Mouse (Mus musculus): ENCODE results near the gene G6pc. TPM values are rescaled to one million over a fixed set of nuclear protein-coding genes. Genes with fewer than 3 reads are reported as not detected.

Gene G6pc
- polyA plus RNA-seq, 1 experiment from 2014 or later: not detected

- Histone ChIP-seq H3K9ac (ENCODE audit: low read length) (no peak overlapping the region), H3K9me3 (ENCODE audit: control insufficient read depth, low read length) (no peaks in the 10 kb centered on the region), H3K27ac (ENCODE audit: low read depth, low read length) (no peak overlapping the region), H3K4me3 (ENCODE audit: low read depth, low read length) (no peak overlapping the region), H3K4me1 (replicated peaks; ENCODE audit: control insufficient read depth, insufficient read depth, low read length) (no peaks in the 10 kb centered on the region), H3K27me3 (ENCODE audit: control insufficient read depth, insufficient read depth, low read length) (no peaks in the 10 kb centered on the region), H3K4me2 (ENCODE audit: low read depth, low read length, severe bottlenecking) (no peak overlapping the region), H3K36me3 (ENCODE audit: control insufficient read depth, insufficient read depth, low read length) (no peaks in the 10 kb centered on the region)
- no peak for DNase-seq (ENCODE audit: low spot score)
- WGBS: 66% methylated on average over 11 of the region's 11 CpGs
- ATAC-seq (replicated peaks; ENCODE audit: low FRiP score): no peak
Measured at GRCm38 (mm10) chr11:101351100-101351720, 16.2 kb upstream of the G6pc start.

GRCm38 (mm10) chr11:101351721-101352111 is 15.6 kb upstream of the G6pc start:
- no peak for DNase-seq (ENCODE audit: low spot score)

GRCm38 (mm10) chr11:101353436-101353835 is 13.9 kb upstream of the G6pc start:
- 91% methylated on average over 12 of the region's 12 CpGs for WGBS
- ATAC-seq (replicated peaks; ENCODE audit: low FRiP score) (no peak), DNase-seq (ENCODE audit: low spot score) (no peak)
- no peaks in the 10 kb centered on the region for H3K36me3 ChIP-seq (ENCODE audit: control insufficient read depth, insufficient read depth, low read length)
- no peaks in the 10 kb centered on the region for H3K9me3 ChIP-seq (ENCODE audit: control insufficient read depth, low read length)
- no peaks in the 10 kb centered on the region for H3K27me3 ChIP-seq (ENCODE audit: control insufficient read depth, insufficient read depth, low read length)
- H3K9ac ChIP-seq (ENCODE audit: low read length): no peak overlapping the region
- no peaks in the 10 kb centered on the region for H3K4me1 ChIP-seq (replicated peaks; ENCODE audit: control insufficient read depth, insufficient read depth, low read length)
- H3K4me3 ChIP-seq (ENCODE audit: low read depth, low read length): no peak overlapping the region
- H3K27ac ChIP-seq (ENCODE audit: low read depth, low read length): no peak overlapping the region
- H3K4me2 ChIP-seq (ENCODE audit: low read depth, low read length, severe bottlenecking): no peak overlapping the region

More at GRCm38 (mm10) chr11:101351721-101352111, 15.6 kb upstream of the G6pc start:
- Histone ChIP-seq H3K27me3 (ENCODE audit: control insufficient read depth, insufficient read depth, low read length) (no peaks in the 10 kb centered on the region), H3K4me1 (replicated peaks; ENCODE audit: control insufficient read depth, insufficient read depth, low read length) (no peaks in the 10 kb centered on the region), H3K4me2 (ENCODE audit: low read depth, low read length, severe bottlenecking) (no peak overlapping the region), H3K36me3 (ENCODE audit: control insufficient read depth, insufficient read depth, low read length) (no peaks in the 10 kb centered on the region), H3K9ac (ENCODE audit: low read length) (no peak overlapping the region), H3K9me3 (ENCODE audit: control insufficient read depth, low read length) (no peaks in the 10 kb centered on the region), H3K27ac (ENCODE audit: low read depth, low read length) (no peak overlapping the region), H3K4me3 (ENCODE audit: low read depth, low read length) (no peak overlapping the region)
- 85% methylated on average over 3 of the region's 3 CpGs for WGBS
- ATAC-seq (replicated peaks; ENCODE audit: low FRiP score): no peak

- Histone ChIP-seq H3K36me3 (ENCODE audit: control insufficient read depth, insufficient read depth, low read length) (no peaks in the 10 kb centered on the region), H3K4me3 (ENCODE audit: low read depth, low read length) (no peak overlapping the region), H3K27me3 (ENCODE audit: control insufficient read depth, insufficient read depth, low read length) (no peaks in the 10 kb centered on the region), H3K9me3 (ENCODE audit: control insufficient read depth, low read length) (no peaks in the 10 kb centered on the region), H3K9ac (ENCODE audit: low read length) (no peak overlapping the region), H3K4me2 (ENCODE audit: low read depth, low read length, severe bottlenecking) (no peak overlapping the region), H3K4me1 (replicated peaks; ENCODE audit: control insufficient read depth, insufficient read depth, low read length) (no peaks in the 10 kb centered on the region), H3K27ac (ENCODE audit: low read depth, low read length) (no peak overlapping the region)
- DNase-seq (ENCODE audit: low spot score): peak; percentile 23
- no peak for ATAC-seq (replicated peaks; ENCODE audit: low FRiP score)
- WGBS: 86% methylated on average over 5 of the region's 5 CpGs
Measured at GRCm38 (mm10) chr11:101354438-101355010, 12.8 kb upstream of the G6pc start.

GRCm38 (mm10) chr11:101355916-101356315 is 11.4 kb upstream of the G6pc start:
- H3K4me3 ChIP-seq (ENCODE audit: low read depth, low read length): no peak overlapping the region
- no peak overlapping the region for H3K9ac ChIP-seq (ENCODE audit: low read length)
- no peaks in the 10 kb centered on the region for H3K4me1 ChIP-seq (replicated peaks; ENCODE audit: control insufficient read depth, insufficient read depth, low read length)
- H3K27me3 ChIP-seq (ENCODE audit: control insufficient read depth, insufficient read depth, low read length): no peaks in the 10 kb centered on the region
- no peak for ATAC-seq (replicated peaks; ENCODE audit: low FRiP score)
- no peaks in the 10 kb centered on the region for H3K9me3 ChIP-seq (ENCODE audit: control insufficient read depth, low read length)
- H3K4me2 ChIP-seq (ENCODE audit: low read depth, low read length, severe bottlenecking): no peak overlapping the region
- no peak overlapping the region for H3K27ac ChIP-seq (ENCODE audit: low read depth, low read length)
- 86% methylated on average over 2 of the region's 2 CpGs for WGBS
- DNase-seq (ENCODE audit: low spot score): no peak
- no peaks in the 10 kb centered on the region for H3K36me3 ChIP-seq (ENCODE audit: control insufficient read depth, insufficient read depth, low read length)

GRCm38 (mm10) chr11:101357505-101358182 is 9.7 kb upstream of the G6pc start:
- Histone ChIP-seq H3K4me2 (ENCODE audit: low read depth, low read length, severe bottlenecking) (no peak overlapping the region), H3K27me3 (ENCODE audit: control insufficient read depth, insufficient read depth, low read length) (no peaks in the 10 kb centered on the region), H3K27ac (ENCODE audit: low read depth, low read length) (no peak overlapping the region), H3K4me1 (replicated peaks; ENCODE audit: control insufficient read depth, insufficient read depth, low read length) (no peaks in the 10 kb centered on the region), H3K9ac (ENCODE audit: low read length) (no peak overlapping the region), H3K4me3 (ENCODE audit: low read depth, low read length) (no peak overlapping the region), H3K9me3 (ENCODE audit: control insufficient read depth, low read length) (no peaks in the 10 kb centered on the region), H3K36me3 (ENCODE audit: control insufficient read depth, insufficient read depth, low read length) (no peaks in the 10 kb centered on the region)
- peak; percentile 27 for DNase-seq (ENCODE audit: low spot score)
- no peak for ATAC-seq (replicated peaks; ENCODE audit: low FRiP score)
- WGBS: 92% methylated on average over 3 of the region's 3 CpGs

- no peak for ATAC-seq (replicated peaks; ENCODE audit: low FRiP score)
- no peak overlapping the region for H3K4me3 ChIP-seq (ENCODE audit: low read depth, low read length)
- WGBS: 78% methylated on average over 9 of the region's 9 CpGs
- peak; percentile 17 for DNase-seq (ENCODE audit: low spot score)
- no peaks in the 10 kb centered on the region for H3K9me3 ChIP-seq (ENCODE audit: control insufficient read depth, low read length)
- H3K27ac ChIP-seq (ENCODE audit: low read depth, low read length): no peak overlapping the region
- H3K36me3 ChIP-seq (ENCODE audit: control insufficient read depth, insufficient read depth, low read length): no peaks in the 10 kb centered on the region
- no peak overlapping the region for H3K9ac ChIP-seq (ENCODE audit: low read length)
- H3K4me1 ChIP-seq (replicated peaks; ENCODE audit: control insufficient read depth, insufficient read depth, low read length): no peaks in the 10 kb centered on the region
- H3K4me2 ChIP-seq (ENCODE audit: low read depth, low read length, severe bottlenecking): no peak overlapping the region
- no peaks in the 10 kb centered on the region for H3K27me3 ChIP-seq (ENCODE audit: control insufficient read depth, insufficient read depth, low read length)
Measured at GRCm38 (mm10) chr11:101359776-101360175, 7.6 kb upstream of the G6pc start.

- Histone ChIP-seq H3K27ac (ENCODE audit: low read depth, low read length) (no peak overlapping the region), H3K4me3 (ENCODE audit: low read depth, low read length) (no peak overlapping the region), H3K9me3 (ENCODE audit: control insufficient read depth, low read length) (no peaks in the 10 kb centered on the region), H3K4me2 (ENCODE audit: low read depth, low read length, severe bottlenecking) (no peak overlapping the region), H3K9ac (ENCODE audit: low read length) (no peak overlapping the region), H3K27me3 (ENCODE audit: control insufficient read depth, insufficient read depth, low read length) (no peaks in the 10 kb centered on the region), H3K36me3 (ENCODE audit: control insufficient read depth, insufficient read depth, low read length) (no peaks in the 10 kb centered on the region), H3K4me1 (replicated peaks; ENCODE audit: control insufficient read depth, insufficient read depth, low read length) (no peaks in the 10 kb centered on the region)
- DNase-seq (ENCODE audit: low spot score) (peak; percentile 25), ATAC-seq (replicated peaks; ENCODE audit: low FRiP score) (no peak)
- WGBS: 64% methylated on average over 3 of the region's 3 CpGs
Measured at GRCm38 (mm10) chr11:101360651-101361113, 6.7 kb upstream of the G6pc start.

Data from forebrain, embryonic 11.5 days (tissue).